Mouse (Mus musculus): ENCODE data around the gene Ksr1.

The Ksr1 gene

DNA sequence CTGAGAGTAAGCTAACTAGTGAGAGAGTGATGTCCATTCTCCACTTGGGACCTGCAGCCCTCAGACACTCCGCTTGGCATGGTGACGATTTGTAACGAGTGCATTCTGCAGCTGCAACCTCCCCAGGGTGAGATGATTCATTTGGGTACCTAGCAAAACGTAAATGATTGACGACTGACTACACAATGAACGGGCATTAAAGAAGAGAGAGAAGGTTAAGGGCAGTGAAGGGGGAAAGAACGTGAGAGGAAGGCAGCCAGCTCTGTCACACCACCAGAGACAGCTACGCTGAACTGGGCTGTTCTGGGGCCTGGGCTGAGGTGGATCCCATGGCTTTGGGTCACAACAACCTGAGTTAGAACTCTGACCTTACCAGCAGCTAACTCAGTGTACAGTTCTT, 81.9 kb downstream of the Ksr1 start:
- DNase-seq (ENCODE audit: low read depth, low spot score): no peak
- no peaks in the 10 kb centered on the region for H3K27me3 ChIP-seq (ENCODE audit: control insufficient read depth, insufficient read depth, low read length, poor library complexity, severe bottlenecking)
- H3K36me3 ChIP-seq (ENCODE audit: control insufficient read depth, insufficient read depth, low read length, poor library complexity, severe bottlenecking): no peaks in the 10 kb centered on the region

DNA sequence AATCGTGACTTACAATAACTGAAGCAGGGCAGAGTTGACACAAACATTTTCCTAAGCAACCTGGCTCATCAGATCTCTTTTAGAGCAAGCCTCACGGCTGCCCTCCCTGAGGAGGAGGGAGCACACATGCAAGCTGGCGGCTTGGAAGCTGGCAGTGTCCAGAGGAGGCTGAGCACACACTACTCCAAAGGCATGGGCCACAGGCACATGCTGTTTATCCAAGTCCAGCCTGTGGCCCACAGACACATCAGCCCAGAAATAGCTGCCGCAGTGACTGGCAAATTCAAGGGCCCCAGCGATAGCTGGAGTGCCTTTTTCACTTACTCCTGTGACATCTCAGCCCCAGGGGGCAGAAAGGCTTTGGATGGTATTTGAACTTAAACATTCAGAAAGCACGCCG, 82.6 kb downstream of the Ksr1 start:
- Histone ChIP-seq H3K27me3 (ENCODE audit: control insufficient read depth, insufficient read depth, low read length, poor library complexity, severe bottlenecking) (no peaks in the 10 kb centered on the region), H3K36me3 (ENCODE audit: control insufficient read depth, insufficient read depth, low read length, poor library complexity, severe bottlenecking) (no peaks in the 10 kb centered on the region)

DNA sequence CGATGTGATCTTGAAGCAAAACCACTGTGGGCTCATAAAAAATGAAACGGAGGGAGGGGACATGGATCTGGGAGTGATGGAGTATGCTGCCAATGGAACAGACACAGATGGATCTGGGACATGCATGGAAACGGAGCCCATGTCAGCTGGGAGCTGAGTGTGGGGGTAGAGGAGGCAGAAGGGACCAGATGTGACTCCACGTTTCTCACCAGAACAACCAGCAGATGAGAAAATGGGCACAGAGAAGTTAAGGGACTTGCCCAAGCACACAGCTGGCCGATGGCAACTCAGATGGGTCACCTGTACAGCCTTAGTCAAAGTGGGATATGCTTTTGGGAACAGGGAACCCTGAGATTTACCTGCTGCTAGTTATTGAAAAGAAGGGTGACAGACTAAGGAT, 83.3 kb downstream of the Ksr1 start:
- H3K36me3 ChIP-seq (ENCODE audit: control insufficient read depth, insufficient read depth, low read length, poor library complexity, severe bottlenecking): no peaks in the 10 kb centered on the region
- no peak for DNase-seq (ENCODE audit: low read depth, low spot score)
- no peaks in the 10 kb centered on the region for H3K27me3 ChIP-seq (ENCODE audit: control insufficient read depth, insufficient read depth, low read length, poor library complexity, severe bottlenecking)

More for the DNA sequence above, 82.6 kb downstream of the Ksr1 start:
- DNase-seq (ENCODE audit: low read depth, low spot score): no peak

DNA sequence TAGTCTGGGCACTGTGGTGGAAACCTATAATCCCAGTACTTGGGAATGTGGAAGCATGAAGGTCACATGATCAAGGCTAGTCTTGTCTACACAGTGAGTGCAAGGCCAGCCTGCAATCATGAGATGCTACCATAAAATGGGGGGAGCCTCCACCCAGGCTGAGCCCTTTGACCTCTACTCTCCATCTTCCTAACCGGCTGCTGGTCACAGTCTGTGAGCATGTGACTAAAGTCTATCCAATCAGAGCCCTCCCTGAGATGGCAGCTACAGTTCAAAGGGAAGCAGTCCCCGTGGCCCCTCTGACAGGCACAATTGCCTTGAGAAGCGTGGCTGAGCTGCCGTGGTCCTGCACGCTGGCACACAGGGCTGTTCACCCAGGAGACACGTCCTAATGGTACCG, 84.4 kb downstream of the Ksr1 start:
- H3K36me3 ChIP-seq (ENCODE audit: control insufficient read depth, insufficient read depth, low read length, poor library complexity, severe bottlenecking): no peaks in the 10 kb centered on the region
- no peaks in the 10 kb centered on the region for H3K27me3 ChIP-seq (ENCODE audit: control insufficient read depth, insufficient read depth, low read length, poor library complexity, severe bottlenecking)
- DNase-seq (ENCODE audit: low read depth, low spot score): no peak

DNA sequence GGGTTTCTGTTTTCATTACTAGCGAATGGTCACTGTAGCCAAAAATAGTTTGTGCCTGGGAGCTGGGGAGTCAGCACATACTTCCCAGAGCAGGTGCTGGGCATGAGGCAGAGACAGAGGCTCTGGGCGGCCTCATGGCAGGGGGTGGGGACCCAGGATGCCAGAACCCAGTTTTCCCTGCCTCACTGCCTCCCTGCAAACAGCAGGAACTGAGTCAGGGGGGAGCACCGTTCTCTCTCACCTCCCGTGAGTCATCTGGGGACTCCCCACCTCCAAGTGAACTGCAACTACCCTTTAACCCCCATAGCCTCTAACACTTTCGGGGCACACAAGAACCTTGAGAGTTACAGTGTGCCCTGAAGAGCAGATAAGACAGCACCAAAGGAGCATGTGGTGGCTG, 86.4 kb downstream of the Ksr1 start:
- Histone ChIP-seq H3K36me3 (ENCODE audit: control insufficient read depth, insufficient read depth, low read length, poor library complexity, severe bottlenecking) (no peaks in the 10 kb centered on the region), H3K27me3 (ENCODE audit: control insufficient read depth, insufficient read depth, low read length, poor library complexity, severe bottlenecking) (no peaks in the 10 kb centered on the region)

DNA sequence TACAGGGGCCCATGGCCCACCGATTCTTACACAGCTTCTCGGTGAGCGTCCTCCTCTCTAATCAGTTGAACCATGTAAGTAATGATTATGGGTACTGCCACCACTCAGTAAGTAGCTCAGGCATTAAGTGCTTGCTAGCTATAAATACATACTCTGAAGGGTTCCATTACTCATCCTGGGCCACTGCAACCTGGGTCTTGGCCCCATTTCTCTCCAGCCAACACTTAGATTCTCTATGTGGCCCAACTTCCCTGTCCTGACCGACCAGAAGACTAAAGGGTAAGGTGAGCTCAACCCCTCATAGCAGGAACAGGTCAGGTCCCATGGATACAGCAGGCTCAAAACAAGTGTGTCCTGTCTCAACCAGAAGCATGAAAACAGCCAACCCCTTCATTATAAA, 87.1 kb downstream of the Ksr1 start:
- Histone ChIP-seq H3K36me3 (ENCODE audit: control insufficient read depth, insufficient read depth, low read length, poor library complexity, severe bottlenecking) (no peaks in the 10 kb centered on the region), H3K27me3 (ENCODE audit: control insufficient read depth, insufficient read depth, low read length, poor library complexity, severe bottlenecking) (no peaks in the 10 kb centered on the region)
- no peak for DNase-seq (ENCODE audit: low read depth, low spot score)

More for the DNA sequence above, 86.4 kb downstream of the Ksr1 start:
- peak; percentile 63 for DNase-seq (ENCODE audit: low read depth, low spot score)

DNA sequence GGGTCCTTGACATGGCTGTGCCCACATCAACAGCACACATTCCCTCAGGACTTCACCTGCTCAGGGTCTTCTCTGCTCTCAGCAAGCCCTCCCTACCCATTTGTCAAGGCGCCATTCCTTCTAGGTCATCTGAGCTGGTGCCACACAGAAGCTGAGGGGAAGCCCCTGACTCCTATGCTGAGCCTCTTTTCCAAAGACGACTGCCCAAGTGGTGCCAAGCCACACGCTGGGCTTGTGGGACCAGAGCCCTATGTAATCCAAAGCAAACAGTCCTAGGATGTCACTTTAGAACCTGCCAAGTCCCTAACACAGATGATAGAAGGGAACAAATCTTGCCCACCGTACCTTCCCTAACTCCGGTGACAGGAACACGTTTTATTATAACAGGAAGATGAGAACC, 87.6 kb downstream of the Ksr1 start:
- H3K36me3 ChIP-seq (ENCODE audit: control insufficient read depth, insufficient read depth, low read length, poor library complexity, severe bottlenecking): no peaks in the 10 kb centered on the region
- no peaks in the 10 kb centered on the region for H3K27me3 ChIP-seq (ENCODE audit: control insufficient read depth, insufficient read depth, low read length, poor library complexity, severe bottlenecking)

DNA sequence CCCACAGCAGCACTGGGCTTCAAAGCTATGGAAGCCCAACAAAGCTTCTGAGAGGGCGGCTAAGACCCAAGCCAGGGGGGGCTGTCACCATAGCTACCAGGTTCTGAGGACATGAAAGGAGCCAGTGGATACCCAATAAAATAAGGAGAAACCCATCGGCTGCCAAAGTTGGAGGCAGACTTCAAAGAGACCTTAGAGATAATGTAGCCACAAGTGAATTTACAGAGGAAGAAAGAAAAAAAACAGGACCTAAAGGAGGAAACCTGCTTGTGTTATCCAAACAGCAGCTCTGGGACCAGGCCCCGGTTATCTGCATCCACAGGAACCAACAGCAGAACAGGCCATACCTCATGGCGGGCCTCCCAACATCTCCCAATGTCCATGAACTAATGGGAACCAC, 88.4 kb downstream of the Ksr1 start:
- no peaks in the 10 kb centered on the region for H3K27me3 ChIP-seq (ENCODE audit: control insufficient read depth, insufficient read depth, low read length, poor library complexity, severe bottlenecking)
- H3K36me3 ChIP-seq (ENCODE audit: control insufficient read depth, insufficient read depth, low read length, poor library complexity, severe bottlenecking): no peaks in the 10 kb centered on the region
- DNase-seq (ENCODE audit: low read depth, low spot score): no peak

More for the DNA sequence above, 87.6 kb downstream of the Ksr1 start:
- DNase-seq (ENCODE audit: low read depth, low spot score): no peak

DNA sequence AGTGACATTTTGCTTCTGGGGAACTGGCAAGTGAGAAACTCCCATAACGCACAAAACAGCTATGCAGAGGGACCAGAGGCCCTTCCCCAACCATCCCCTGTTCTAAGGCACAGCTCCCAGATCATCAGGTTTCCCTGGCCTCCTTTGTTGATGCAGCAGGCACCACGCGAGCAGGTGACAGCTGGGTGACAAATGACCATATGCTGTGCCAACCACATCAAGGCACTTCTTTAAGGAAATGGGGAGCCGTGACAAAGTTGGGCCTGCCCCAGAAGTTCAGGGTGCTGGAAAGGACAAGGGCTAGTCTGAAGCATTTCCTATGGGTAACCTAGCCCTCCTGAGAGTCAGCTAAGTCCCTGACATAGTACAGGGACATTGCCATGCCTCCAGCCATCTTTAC, 89.3 kb downstream of the Ksr1 start:
- Histone ChIP-seq H3K27me3 (ENCODE audit: control insufficient read depth, insufficient read depth, low read length, poor library complexity, severe bottlenecking) (no peaks in the 10 kb centered on the region), H3K36me3 (ENCODE audit: control insufficient read depth, insufficient read depth, low read length, poor library complexity, severe bottlenecking) (no peaks in the 10 kb centered on the region)
- DNase-seq (ENCODE audit: low read depth, low spot score): no peak

DNA sequence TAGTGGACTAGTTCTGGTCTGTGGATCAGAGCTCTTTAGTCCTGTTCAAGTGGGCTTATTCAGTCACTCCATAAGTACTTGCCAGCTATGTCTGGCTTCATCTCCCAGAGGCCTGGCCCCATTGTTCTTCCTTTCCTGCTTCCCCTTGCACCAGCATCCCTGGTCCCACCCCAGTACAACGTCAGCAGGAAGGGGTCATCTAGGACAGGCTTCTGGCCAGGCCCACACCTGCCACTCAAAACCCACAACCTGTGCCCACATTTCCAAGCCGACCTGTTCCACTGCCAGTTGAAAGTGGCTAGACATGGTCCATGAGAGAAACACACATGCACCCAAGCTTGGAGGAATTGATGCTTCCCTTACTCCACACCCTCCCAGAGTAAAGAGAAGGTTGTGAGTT, 90.2 kb downstream of the Ksr1 start:
- no peaks in the 10 kb centered on the region for H3K36me3 ChIP-seq (ENCODE audit: control insufficient read depth, insufficient read depth, low read length, poor library complexity, severe bottlenecking)

DNA sequence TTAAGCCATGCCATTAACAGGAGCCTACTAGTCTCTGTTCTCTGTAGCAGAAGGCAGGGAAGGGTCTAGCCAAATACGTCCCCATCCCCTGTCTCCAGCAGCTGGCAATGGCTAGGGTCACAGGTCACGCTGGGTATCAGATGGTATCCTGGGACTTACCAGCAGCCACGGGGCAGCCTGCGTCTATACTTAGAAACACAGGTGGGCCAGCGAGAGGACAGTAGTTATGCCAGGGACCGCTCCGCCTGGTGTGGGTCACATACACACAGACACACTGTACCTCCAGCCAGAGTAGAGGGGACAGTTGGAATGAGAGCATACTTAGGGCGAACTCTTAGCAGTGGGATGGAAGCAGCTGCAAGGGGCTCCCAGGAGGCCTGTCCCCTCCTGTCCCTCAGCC, 91.0 kb downstream of the Ksr1 start:
- Histone ChIP-seq H3K27me3 (ENCODE audit: control insufficient read depth, insufficient read depth, low read length, poor library complexity, severe bottlenecking) (no peaks in the 10 kb centered on the region), H3K36me3 (ENCODE audit: control insufficient read depth, insufficient read depth, low read length, poor library complexity, severe bottlenecking) (no peaks in the 10 kb centered on the region)
- no peak for DNase-seq (ENCODE audit: low read depth, low spot score)

More for the DNA sequence above, 90.2 kb downstream of the Ksr1 start:
- no peak for DNase-seq (ENCODE audit: low read depth, low spot score)
- no peaks in the 10 kb centered on the region for H3K27me3 ChIP-seq (ENCODE audit: control insufficient read depth, insufficient read depth, low read length, poor library complexity, severe bottlenecking)

DNA sequence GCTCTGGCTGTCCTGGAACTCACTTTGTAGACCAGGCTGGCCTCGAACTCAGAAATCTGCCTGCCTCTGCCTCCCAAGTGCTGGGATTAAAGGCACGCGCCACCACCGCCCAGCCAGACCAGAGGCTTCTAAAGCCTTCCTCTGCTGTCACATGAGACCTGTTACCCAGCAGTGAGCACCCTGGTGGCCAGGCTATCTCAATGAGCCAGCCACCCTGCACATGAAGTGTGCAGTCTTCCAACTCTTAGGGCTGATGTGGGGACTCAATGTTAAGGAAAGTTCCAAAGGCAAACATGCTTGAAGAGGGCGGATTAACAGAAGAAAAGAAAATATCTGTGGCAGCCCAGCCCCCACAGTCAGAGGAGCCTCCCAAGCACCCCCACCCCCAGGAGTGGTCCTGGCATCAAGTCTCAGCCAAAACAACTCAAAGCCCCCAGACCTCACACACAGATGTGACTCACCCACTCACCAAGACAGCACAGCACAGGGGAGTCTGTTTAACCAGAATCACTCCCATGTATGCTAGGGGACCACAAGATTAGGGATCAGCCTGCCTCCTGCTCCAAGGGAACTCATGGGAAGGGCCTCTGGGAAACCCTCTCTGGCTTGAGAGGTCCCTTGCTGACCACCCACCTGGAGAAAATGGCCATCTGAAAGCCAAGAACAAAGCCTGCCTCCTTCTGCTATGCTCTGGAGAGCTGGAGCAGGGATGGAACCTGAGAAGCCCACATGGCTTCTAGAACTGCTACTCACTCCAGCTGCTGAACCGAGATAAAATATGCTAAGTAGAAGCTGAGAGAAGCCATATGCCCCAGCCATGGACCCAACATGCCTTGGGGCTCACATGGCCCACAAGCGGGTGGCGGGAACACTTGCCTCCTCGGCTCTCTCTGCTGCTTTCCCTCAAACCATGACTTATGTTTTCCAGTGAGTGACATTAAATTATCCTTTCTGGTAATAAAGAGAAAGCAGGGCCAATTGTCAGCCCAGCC, 91.8 kb downstream of the Ksr1 start:
- no peaks in the 10 kb centered on the region for H3K36me3 ChIP-seq (ENCODE audit: control insufficient read depth, insufficient read depth, low read length, poor library complexity, severe bottlenecking)
- no peaks in the 10 kb centered on the region for H3K27me3 ChIP-seq (ENCODE audit: control insufficient read depth, insufficient read depth, low read length, poor library complexity, severe bottlenecking)
- DNase-seq (ENCODE audit: low read depth, low spot score): no peak

DNA sequence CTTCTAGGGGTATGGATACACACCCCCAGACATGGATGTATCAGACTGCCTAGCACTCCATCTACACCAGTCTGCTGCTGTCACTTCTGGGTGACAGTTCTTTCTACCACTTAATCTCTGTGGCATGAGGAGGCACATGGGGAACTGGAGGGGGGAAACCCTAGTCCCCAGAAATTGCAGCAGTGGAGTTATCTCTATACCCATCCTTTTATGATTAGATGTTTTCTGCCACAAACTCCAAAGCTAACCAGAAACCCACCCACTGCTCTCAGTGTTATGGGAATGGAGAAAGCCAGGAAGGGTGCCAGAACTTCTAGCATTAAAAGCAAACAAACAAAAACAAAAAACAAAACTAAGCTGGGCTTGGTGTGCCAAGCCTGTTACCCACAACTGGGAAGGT, 92.8 kb downstream of the Ksr1 start:
- no peaks in the 10 kb centered on the region for H3K27me3 ChIP-seq (ENCODE audit: control insufficient read depth, insufficient read depth, low read length, poor library complexity, severe bottlenecking)
- no peaks in the 10 kb centered on the region for H3K36me3 ChIP-seq (ENCODE audit: control insufficient read depth, insufficient read depth, low read length, poor library complexity, severe bottlenecking)
- no peak for DNase-seq (ENCODE audit: low read depth, low spot score)

DNA sequence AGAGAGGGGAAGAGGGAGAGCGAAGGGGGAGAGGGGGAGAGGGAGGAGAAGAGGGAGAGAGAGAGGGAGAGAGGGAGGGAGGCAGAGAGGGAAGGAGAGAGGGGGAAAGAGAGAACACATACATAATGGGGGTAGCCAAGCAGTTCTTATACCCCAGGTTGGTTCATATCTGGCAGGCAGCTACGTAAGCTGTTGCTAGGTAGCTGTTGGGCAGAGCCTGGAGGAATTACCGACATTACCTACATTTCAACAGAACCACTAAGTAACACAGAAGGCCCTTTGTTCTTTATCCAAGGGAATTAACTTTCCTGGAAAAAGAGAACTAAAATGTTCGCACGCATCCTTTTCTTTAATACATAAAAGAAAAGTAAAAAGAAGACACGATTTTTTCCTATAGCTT, 93.4 kb downstream of the Ksr1 start:
- Histone ChIP-seq H3K36me3 (ENCODE audit: control insufficient read depth, insufficient read depth, low read length, poor library complexity, severe bottlenecking) (no peaks in the 10 kb centered on the region), H3K27me3 (ENCODE audit: control insufficient read depth, insufficient read depth, low read length, poor library complexity, severe bottlenecking) (no peaks in the 10 kb centered on the region)
- no peak for DNase-seq (ENCODE audit: low read depth, low spot score)

DNA sequence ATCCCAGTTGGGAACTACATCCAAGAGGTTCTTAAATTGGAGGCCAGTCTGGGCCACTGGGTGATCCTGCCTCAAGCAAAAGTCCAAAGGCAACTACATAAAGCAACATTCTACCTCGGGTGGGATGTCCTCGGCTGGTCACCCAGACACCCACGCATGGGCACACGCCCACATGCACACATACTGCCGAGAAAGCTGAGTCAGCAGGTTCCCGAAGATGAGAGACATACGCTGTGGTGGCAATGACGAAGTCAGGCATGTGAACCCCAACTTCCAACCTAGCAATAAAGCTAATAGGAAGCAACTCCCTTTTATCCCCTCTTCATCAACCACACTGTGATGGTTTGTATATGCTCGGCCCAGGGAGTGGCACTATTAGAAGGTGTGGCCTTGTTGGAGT, 94.7 kb downstream of the Ksr1 start:
- no peaks in the 10 kb centered on the region for H3K36me3 ChIP-seq (ENCODE audit: control insufficient read depth, insufficient read depth, low read length, poor library complexity, severe bottlenecking)
- no peaks in the 10 kb centered on the region for H3K27me3 ChIP-seq (ENCODE audit: control insufficient read depth, insufficient read depth, low read length, poor library complexity, severe bottlenecking)
- no peak for DNase-seq (ENCODE audit: low read depth, low spot score)
